ENCODE assay signal across 14 mouse cellular contexts in genomic region chr15:103060021-103060340, GRCm38 (mm10). TPM values are rescaled to one million over a fixed set of nuclear protein-coding genes. Genes with fewer than 3 reads are reported as not detected.
DNase-seq lines count a peak whose midpoint lies in the region; ATAC-seq lines count a peak whose summit lies in the region.
"Had no signal": no experiment of that assay in that cellular context is flagged by ENCODE, and none has a peak within 500 bp of the region (broad histone marks: within the 10 kb centered on the region; RNA-seq: fewer than 3 reads in every experiment).

No protein-coding gene starts in this region.

- WGBS in kidney, embryonic 14.5 days = 4% methylated on average over 11 of the region's 11 CpGs
- 2% methylated on average over 11 of the region's 11 CpGs for WGBS in hindbrain, embryonic 12.5 days
- 26% methylated on average over 11 of the region's 11 CpGs for WGBS in intestine, embryonic 16.5 days
- 6% methylated on average over 11 of the region's 11 CpGs for WGBS in neural tube, embryonic 13.5 days

- peak overlapping the region; percentile 90 for H3K27ac ChIP-seq in kidney, embryonic 14.5 days (ENCODE audit: low read depth, low read length)
- peak overlapping the region; percentile 92 for H3K27ac ChIP-seq in hindbrain, embryonic 12.5 days
- peak overlapping the region; percentile 94 for H3K27ac ChIP-seq in intestine, embryonic 16.5 days (ENCODE audit: low read length)
- peak overlapping the region; percentile 95 for H3K27ac ChIP-seq in neural tube, embryonic 13.5 days (replicated peaks)
- H3K27ac ChIP-seq: embryonic facial prominence, embryonic 12.5 days; heart, adult 2 months had no signal

- ATAC-seq in kidney, embryonic 14.5 days (ENCODE audit: low FRiP score, low TSS enrichment) = no peak
- ATAC-seq in hindbrain, embryonic 12.5 days (ENCODE audit: low FRiP score) = no peak
- ATAC-seq in intestine, embryonic 16.5 days = 0 out of 2 replicates have a peak, but pooled peaks have one; percentile 27
- ATAC-seq in neural tube, embryonic 13.5 days (ENCODE audit: low read depth) = peak; percentile 28; the same call in 1 of the 2 replicates
- ATAC-seq in inflammation-experienced regulatory T-cells, adult 6 months = no peak
- ATAC-seq: forebrain, embryonic 16.5 days had no signal

- peaks cover 60% of the 10 kb centered on the region for H3K4me1 ChIP-seq in kidney, embryonic 14.5 days (ENCODE audit: control insufficient read depth, insufficient read depth, low read length)
- peaks cover 4% of the 10 kb centered on the region; the same call in 1 of the 2 replicates for H3K4me1 ChIP-seq in hindbrain, embryonic 12.5 days
- peaks cover 18% of the 10 kb centered on the region for H3K4me1 ChIP-seq in intestine, embryonic 16.5 days (ENCODE audit: control insufficient read depth, insufficient read depth, low read length)
- H3K4me1 ChIP-seq in neural tube, embryonic 13.5 days (replicated peaks) = peaks cover 90% of the 10 kb centered on the region
- H3K4me1 ChIP-seq: embryonic facial prominence, embryonic 12.5 days had no signal

- H3K9ac ChIP-seq in kidney, embryonic 14.5 days (ENCODE audit: low read depth, low read length) = peak overlapping the region; percentile 71
- H3K9ac ChIP-seq in hindbrain, embryonic 12.5 days = peak overlapping the region; percentile 68
- H3K9ac ChIP-seq in intestine, embryonic 16.5 days (ENCODE audit: low read depth, low read length) = peak overlapping the region; percentile 68
- H3K9ac ChIP-seq in neural tube, embryonic 13.5 days = peak overlapping the region; percentile 85
- H3K9ac ChIP-seq: embryonic facial prominence, embryonic 12.5 days had no signal

- H3K4me3 ChIP-seq in kidney, embryonic 14.5 days (ENCODE audit: low read length) = peak overlapping the region; percentile 40
- peak overlapping the region; percentile 32 for H3K4me3 ChIP-seq in hindbrain, embryonic 12.5 days
- peak overlapping the region; percentile 25 for H3K4me3 ChIP-seq in intestine, embryonic 16.5 days (ENCODE audit: low read length)
- H3K4me3 ChIP-seq in neural tube, embryonic 13.5 days = peak overlapping the region; percentile 41
- H3K4me3 ChIP-seq: embryonic facial prominence, embryonic 12.5 days; heart, adult 2 months had no signal

- H3K4me2 ChIP-seq in kidney, embryonic 14.5 days (replicated peaks; ENCODE audit: low read depth, low read length) = peak overlapping the region; percentile 65
- peak overlapping the region; percentile 43 for H3K4me2 ChIP-seq in hindbrain, embryonic 12.5 days (replicated peaks)
- peak overlapping the region; percentile 48 for H3K4me2 ChIP-seq in intestine, embryonic 16.5 days (ENCODE audit: low read depth, low read length)
- peak overlapping the region; percentile 67 for H3K4me2 ChIP-seq in neural tube, embryonic 13.5 days
- H3K4me2 ChIP-seq: embryonic facial prominence, embryonic 12.5 days had no signal

- H3K36me3 ChIP-seq in kidney, embryonic 14.5 days (ENCODE audit: control insufficient read depth, insufficient read depth, low read length) = no peaks in the 10 kb centered on the region
- H3K36me3 ChIP-seq in hindbrain, embryonic 12.5 days = no peaks in the 10 kb centered on the region
- no peaks in the 10 kb centered on the region for H3K36me3 ChIP-seq in intestine, embryonic 16.5 days (ENCODE audit: control insufficient read depth, insufficient read depth, low read length)
- H3K36me3 ChIP-seq in neural tube, embryonic 13.5 days = no peaks in the 10 kb centered on the region
- H3K36me3 ChIP-seq: embryonic facial prominence, embryonic 12.5 days had no signal

- no peak for DNase-seq in kidney, adult 8-10 months
- no peak for DNase-seq in thymus, postnatal 10 days (ENCODE audit: low spot score in 2 of 2)
- DNase-seq in frontal cortex, postnatal 14 days (ENCODE audit: low spot score in 2 of 2) = no peak
- DNase-seq: cerebellum, adult 8-10 months; lung, adult 18-20 months had no signal

- H3K9me3 ChIP-seq in kidney, embryonic 14.5 days (ENCODE audit: control insufficient read depth, low read length) = no peaks in the 10 kb centered on the region
- no peaks in the 10 kb centered on the region for H3K9me3 ChIP-seq in hindbrain, embryonic 12.5 days (replicated peaks)
- H3K9me3 ChIP-seq in intestine, embryonic 16.5 days (ENCODE audit: control insufficient read depth, low read length) = no peaks in the 10 kb centered on the region
- H3K9me3 ChIP-seq in neural tube, embryonic 13.5 days = no peaks in the 10 kb centered on the region
- H3K9me3 ChIP-seq: embryonic facial prominence, embryonic 12.5 days had no signal

- no peaks in the 10 kb centered on the region for H3K27me3 ChIP-seq in kidney, embryonic 14.5 days (ENCODE audit: control insufficient read depth, insufficient read depth, low read length)
- H3K27me3 ChIP-seq in hindbrain, embryonic 12.5 days = peaks cover 94% of the 10 kb centered on the region
- peaks cover 18% of the 10 kb centered on the region for H3K27me3 ChIP-seq in intestine, embryonic 16.5 days (replicated peaks; ENCODE audit: control insufficient read depth, insufficient read depth, low read length)
- no peaks in the 10 kb centered on the region for H3K27me3 ChIP-seq in neural tube, embryonic 13.5 days

RNA-seq across cellular contexts. Expression of gene Hoxc4, which starts 41.2 kb away (rescaled TPM):
- 7.4 and 8.6 TPM in 2 replicates for polyA plus RNA-seq in kidney, embryonic 14.5 days (2014; fragmentation: Nextera tagmentation; extraction: Ambion mirVana)
- 34.5 and 59.6 TPM in 2 replicates for polyA plus RNA-seq in hindbrain, embryonic 12.5 days (2016; fragmentation: Nextera tagmentation; extraction: Ambion mirVana)
- 8.8 and 9.7 TPM in 2 replicates for polyA plus RNA-seq in intestine, embryonic 16.5 days (2015; fragmentation: Nextera tagmentation; extraction: Ambion mirVana)
- polyA plus RNA-seq in neural tube, embryonic 13.5 days (2015; fragmentation: Nextera tagmentation; extraction: Ambion mirVana) = 40.2 and 49.9 TPM in 2 replicates
- polyA plus RNA-seq in inflammation-experienced regulatory T-cells, adult 6 months (2017; shearing (Covaris generic)) = not detected
- polyA plus RNA-seq: forebrain, embryonic 16.5 days; midbrain, postnatal 0 days had no signal

Comparison
In these comparisons a context has a peak if more than half of its experiments do, and no peak if none do; other contexts are left out.
1. ATAC-seq: peak in intestine, embryonic 16.5 days (single experiment) and neural tube, embryonic 13.5 days (single experiment); none in kidney, embryonic 14.5 days (single experiment), hindbrain, embryonic 12.5 days (single experiment) and inflammation-experienced regulatory T-cells, adult 6 months (single experiment).
2. Peak in every context shown above with its lines, with median percentiles within 50 percentile points of each other: H3K27ac ChIP-seq, H3K4me2 ChIP-seq, H3K4me3 ChIP-seq and H3K9ac ChIP-seq.